Mouse (Mus musculus) regulatory T cell (primary cell): Measurements from ENCODE around the gene Rbbp5.
"Not testable (repeated sequence)": the region's sequence is repeated elsewhere in the genome, so short reads cannot be mapped to it uniquely, and the experiment has no call there.

Source experiments
- in situ Hi-C: fragments of 300-600 bp; cut with MboI, MseI; formaldehyde crosslinking; loops from one replicate; pipeline ENCODE4 v1.15.1; 2025; ENCODE audit warnings: high pct_unique_total_duplicates

Gene Rbbp5

DNA sequence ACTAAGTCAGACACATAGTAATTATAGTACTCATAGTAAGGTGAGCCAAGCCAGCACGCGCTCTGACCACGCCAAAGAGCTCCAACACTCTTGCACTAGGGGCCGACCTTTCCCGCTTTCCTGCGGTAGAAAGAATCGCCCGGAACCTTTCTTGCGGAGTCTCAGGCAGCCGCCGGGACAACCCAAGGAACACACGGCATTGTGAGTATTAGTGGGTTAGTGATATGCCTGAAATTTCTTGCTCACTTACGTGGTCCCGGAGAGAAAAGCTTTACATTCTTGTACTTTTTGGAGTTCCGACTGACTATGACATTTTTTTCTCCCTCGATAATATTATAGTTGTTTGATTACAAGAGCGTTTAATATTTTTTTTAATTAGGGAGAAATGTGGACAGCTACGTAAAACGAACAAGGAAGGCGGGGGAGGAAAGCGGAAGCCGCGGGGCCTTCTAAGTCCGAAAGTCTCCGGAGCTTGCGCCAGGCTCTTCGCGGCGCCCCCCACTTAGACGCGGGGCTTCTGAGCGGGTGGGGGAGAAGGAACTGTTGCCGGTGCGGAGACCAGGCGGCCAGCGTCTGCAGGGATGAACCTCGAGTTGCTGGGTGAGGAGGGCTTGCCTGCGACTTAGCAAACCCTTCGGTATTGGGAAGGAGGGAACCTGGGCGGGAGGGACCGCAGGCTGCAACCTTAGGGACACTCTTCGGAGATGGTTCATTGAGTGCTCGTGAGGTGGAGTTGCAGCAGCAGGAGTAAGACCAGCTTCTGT is at the start of gene Rbbp5:
Gene Rbbp5 (plus strand): TSS at position 438 of the 764 bp plus-strand sequence.
- in situ Hi-C loops, result loop anchor here (5.0 kb wide), 1 partner anchor 110 kb away; no protein-coding TSS in a partner anchor

DNA sequence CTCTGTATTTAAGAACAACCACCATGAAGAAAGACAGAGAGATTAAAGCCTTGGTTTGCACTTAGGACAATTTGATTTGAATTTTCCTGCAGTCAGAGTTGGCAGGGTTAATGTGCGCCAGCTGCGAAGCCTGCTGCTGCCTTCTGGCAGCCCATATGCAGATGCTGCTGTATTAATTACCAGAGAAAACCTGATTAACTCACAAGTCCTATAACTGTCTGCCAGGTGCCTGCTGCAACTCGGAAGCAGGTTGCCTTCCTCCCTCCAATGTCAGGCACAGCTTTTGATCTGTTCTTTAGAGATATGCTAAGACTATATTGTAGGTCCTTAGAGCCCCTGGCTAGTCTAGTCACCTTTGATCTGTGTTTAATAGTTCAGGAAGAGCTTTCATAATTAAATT is 46.3 kb upstream of the Rbbp5 start:
- in situ Hi-C loops, result no loop called here

DNA sequence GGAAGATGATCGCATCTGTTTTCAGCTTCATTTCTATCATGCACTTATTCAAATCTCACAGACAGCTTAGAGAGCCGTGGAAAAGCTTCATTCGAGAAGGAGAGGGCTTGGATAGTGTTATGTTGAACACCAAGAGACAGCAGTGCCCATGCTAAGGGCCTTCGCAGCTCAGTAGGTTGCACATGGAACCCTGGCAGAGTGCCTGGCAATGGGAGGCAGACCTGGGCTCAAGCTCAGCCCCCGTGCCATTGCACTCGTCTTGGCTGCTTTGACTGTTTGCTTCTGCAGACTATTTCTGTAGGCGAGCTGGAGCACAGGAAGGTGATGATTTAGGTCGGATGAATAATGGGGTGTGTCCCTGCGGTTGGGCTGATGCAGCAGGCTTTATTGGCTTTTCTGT is 45.4 kb upstream of the Rbbp5 start:
- in situ Hi-C loops, result no loop called here

DNA sequence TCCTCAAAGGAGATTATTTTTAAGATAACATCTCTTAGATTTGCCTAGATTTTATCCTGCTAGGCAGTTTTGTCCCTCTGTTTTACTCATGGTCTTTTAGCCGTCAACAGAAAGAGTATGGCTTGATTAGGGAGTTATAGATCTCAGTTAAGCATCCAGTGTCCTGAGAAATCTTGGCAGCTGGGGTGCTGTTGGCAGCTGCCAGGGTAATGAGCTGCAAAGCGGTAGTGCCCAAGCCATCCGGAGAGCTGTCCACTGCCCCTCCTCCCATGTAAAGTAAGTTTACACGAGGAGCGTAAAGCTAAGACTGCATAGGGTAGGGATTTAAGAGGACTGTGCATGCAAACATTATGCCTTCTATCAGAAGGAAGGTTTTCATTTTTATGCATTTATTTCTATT is 43.8 kb upstream of the Rbbp5 start:
- in situ Hi-C loops, result no loop called here

DNA sequence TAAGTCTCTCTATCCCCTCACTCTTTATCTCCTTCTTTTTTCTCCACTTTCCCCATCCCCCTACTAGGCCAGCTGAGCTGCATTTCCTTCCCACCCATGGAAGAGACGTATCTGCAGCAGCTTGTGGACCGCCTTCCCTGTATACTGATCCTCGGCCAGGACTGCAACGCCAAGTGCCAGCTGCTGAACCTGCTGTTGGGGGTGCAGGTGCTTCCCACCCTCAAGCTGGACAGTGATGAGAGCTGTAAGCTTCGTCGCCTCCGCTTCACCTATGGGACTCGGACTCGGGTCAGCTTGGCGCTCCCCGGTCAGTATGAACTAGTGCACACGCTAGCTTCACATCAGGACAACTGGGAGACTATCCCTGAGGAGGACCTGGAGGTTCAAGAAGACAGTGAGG is 43.1 kb upstream of the Rbbp5 start:
- in situ Hi-C loops, result no loop called here

DNA sequence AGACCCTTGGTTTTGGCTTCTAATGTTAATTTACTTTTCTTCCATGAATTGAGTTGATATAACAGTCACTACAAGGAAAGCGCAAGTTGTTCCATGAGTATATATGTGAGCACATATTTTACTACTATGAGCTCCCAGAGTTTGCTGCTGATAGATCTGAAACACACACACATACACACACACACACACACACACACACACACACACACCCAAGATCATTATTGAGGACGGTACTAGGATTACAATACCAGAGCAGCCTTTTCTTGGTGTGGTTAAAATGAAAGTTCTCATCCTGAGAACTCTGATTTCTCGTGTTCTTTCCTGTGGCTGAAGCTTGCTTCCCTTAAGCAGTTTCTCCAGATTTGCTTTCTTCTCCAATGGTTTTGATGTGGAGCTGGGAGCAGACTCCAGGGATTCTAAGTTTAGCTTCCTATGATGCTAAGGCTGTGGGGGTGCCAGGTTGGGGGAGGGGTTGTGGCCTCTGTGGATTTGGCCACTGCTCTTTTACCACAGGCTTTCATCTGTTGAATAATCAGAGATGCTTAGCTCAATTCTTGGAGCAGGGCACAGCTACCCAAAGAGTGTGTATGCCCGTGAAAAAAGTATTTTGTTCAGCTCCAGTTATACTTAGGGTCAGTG is 40.7 kb upstream of the Rbbp5 start:
- in situ Hi-C loops, result no loop called here

DNA sequence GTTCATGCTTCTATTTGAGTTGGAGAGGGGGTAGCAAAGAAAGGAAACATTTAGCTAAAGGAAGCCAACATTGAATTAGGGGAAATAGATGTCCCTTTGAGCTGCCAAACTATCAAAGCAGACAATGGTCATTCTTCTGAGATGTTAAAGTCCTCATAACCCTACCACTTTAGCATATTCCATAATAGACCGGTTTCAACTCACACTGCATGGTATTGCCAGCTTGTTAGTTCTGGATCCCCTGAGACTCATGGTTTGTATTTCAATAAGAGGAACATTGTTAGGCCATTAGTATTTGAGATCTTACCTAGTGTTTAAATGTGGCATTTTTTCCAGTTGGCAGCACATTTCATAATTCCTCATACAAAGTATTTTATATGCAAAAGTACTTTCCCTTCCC is 40.2 kb upstream of the Rbbp5 start:
- in situ Hi-C loops, result no loop called here

DNA sequence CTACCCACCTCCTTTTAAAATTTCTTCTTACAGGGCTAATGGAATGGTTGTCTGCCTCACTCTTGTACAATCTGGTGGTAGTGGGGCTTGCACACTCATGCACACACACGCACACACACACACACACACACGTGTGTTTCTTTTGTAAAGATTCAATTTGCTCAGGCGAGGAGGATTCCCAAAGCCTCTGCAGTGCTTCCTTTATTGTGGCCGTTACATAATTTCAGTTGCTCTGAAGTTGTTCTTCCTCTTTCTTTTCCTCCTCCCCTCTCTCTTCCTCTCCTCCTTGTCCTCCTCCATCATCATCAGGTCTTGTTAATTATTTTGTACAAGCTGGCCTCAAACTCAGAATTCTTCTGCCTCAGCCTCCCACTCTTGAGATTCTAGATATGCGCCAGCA is 39.8 kb upstream of the Rbbp5 start:
- in situ Hi-C loops, result no loop called here

DNA sequence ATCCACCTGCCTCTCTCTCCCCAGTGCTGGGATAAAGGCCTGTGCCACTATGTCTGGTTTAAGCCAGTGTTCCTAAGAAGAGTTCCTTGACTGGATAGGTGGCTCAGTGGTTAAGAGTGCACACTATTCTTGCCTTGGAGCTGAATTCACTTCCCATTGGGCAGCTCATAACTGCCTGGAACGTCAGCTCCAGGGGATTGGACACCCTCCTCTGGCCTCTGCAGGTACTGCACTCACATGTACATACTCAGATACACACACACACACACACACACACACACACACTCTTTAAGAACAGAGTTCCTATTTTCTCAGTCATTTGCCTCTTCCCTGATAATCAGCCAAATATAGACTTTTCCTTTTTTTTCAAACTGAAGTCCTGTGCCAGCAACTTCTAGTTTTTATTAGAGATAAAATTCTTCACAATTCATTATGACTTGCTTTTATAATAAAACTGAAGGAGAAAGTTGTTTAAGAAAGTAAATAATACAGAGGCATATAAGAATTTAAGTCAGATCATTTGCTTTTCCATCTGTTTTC is 36.2 kb upstream of the Rbbp5 start:
- in situ Hi-C loops, result no loop called here

DNA sequence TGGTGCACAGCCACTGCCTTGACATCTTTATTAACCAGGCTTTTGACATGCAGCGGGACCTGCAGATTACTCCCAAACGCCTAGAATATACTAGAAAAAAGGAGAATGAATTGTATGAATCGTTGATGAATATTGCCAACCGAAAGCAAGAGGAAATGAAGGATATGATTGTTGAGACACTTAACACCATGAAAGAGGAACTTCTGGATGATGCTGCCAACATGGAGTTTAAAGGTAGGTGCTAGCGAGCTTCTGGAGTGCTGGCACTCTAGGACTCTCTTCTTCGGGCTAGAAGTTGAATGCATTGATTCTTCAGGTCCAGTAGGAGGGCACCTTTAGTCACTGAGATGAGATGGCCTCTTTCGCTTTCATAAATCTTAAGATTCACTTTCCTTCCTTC is 27.4 kb upstream of the Rbbp5 start:
- in situ Hi-C loops, result no loop called here

DNA sequence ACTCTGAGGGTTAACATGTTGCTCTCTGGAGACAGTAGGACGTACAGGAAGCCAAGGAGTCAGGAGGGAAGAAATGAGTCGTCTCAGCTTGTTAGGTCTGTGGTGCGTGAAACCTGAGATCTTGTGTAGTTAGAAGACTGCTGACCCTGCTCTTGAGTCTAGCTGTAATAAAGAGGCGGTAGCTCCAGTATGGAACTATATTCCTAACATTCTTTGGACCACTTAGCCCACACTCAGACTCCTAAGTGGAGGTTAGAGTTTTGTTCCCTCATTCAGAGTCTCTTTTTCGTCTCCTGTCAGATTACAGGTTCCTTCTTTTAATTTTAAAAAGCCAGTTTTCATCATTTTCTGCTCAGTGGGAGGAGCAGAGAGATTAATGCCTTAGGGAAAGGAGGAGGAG is 12.5 kb upstream of the Rbbp5 start:
- in situ Hi-C loops, result no loop called here

DNA sequence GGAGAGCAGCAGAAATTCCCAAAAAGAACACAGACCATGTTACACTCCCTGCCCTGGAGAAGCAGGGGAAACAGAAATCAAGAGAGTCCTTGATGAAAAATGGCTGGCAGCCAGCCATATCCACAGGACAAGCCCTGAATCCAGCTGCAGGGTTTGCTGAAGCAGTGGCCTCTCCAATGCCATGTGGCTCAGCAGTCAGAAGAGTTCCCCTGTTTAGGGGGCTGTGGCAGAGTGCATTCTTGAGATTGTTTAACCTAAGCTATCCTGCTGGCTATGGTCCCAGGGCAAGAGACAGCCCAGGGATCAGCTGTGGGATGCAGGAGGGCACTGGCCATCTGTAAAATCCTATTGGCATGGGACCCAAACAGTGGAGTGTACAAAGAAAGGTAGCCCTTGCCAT is 8.2 kb upstream of the Rbbp5 start:
- in situ Hi-C loops, result no loop called here

DNA sequence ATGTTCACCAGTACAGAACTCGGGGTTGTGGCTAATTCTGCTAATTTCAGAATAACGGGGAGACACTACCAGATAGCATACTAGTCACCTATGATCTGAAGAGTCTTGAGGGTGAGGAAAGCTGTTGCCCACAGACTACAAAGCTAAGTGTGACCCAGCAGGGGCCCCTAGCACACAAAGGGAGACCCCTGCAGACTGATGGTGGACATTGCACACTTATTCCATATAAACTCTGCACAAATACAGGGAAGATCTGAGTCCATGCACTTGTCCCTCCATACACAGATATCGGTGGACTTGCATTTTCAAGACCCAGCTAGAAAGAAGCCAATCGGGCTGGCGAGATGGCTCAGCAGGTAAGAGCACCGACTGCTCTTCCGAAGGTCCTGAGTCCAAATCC is 7.6 kb upstream of the Rbbp5 start:
- in situ Hi-C loops, result no loop called here

DNA sequence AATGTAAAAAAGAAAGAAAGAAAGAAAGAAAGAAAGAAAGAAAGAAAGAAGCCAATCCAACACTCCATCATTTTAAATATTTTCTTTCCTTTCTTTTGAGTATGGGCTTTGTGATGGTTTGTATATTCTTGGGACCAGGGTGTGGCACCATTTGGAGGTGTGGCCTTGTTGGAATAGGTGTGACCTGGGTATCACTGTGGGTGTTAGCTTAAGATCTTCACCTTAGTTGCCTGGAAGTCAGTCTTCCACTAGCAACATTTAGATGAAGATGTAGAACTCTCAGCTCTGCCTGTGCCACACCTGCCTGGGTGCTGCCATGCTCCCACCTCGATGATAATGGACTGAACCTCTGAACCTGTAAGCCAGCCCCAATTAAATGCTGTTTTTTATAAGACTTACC is 7.1 kb upstream of the Rbbp5 start:
- in situ Hi-C loops, result not testable (repeated sequence)

DNA sequence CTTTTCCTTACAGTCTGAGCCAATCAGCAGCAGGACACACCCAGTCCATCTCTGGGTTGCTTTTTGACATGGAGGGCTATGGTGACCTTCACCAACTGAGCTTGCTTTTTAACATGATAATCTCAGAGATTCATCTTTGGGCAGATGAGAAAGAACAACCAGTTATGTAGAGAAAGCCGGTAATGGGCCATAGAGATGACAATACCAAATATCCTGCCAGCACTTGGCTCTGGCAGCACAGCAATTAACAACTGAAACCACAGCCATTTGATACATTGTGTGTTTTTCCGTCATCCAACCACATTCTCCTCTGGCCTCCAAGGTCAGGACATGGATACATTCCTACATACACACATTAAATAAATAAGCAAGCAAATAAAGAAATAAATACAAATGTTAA is 6.1 kb upstream of the Rbbp5 start:
- in situ Hi-C loops, result no loop called here

DNA sequence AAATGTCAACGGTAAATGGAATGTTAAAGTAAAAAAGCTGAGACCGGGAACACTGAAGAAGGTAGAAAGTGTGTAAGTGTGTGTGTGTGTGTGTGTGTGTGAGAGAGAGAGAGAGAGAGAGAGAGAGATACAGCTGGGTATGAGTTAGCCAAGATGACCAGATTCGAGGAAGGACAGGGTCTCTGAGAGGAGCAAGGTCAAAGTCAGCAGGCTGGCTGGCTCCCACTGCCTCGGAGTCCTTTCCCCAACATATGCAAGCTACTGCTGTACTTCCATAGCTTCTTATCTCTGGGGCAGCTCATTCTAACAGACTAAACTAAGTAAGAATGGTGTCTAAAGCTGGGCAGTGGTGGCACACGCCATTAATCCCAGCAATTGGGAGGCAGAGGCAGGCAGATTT is 5.7 kb upstream of the Rbbp5 start:
- in situ Hi-C loops, result no loop called here

DNA sequence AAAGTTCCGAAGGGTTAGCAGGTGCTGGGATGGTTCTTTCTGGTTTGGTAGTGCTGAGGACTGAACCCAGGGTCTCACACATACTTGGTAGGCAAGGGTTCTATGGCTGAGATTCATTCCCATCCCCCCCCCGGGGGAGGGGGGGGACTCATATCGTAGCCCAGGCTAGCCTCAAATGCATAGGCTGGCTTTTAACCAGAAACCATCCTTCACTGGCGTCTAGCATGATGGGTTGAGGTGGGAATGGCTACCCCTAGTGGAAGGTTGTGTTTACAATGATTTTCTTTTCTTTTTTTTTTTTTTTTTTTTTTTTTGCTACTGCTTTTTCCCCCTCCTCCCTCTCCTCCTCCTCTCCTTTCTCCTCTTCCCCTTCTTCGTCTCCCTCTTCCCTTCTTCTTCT is 4.6 kb upstream of the Rbbp5 start:
- in situ Hi-C loops, result no loop called here

DNA sequence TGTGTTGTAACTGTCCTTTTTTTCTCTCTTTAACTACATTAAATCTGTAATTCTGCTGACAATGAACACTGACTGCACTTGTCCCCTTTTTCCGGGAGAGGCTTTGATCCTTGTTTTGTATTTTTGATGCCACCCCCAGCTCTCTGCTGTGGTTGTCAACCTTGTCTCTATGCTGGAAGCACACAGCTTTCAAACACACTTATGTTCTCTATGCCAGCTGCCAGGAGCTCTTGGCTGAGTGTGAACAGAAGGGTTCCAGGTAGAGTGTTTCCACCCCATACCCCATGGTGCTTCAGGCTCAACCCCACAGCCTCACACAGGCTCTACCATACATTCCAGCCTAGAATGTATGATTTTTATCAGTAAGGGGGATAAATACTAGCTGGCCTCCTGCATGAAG is 2.7 kb upstream of the Rbbp5 start:
- in situ Hi-C loops, result no loop called here

DNA sequence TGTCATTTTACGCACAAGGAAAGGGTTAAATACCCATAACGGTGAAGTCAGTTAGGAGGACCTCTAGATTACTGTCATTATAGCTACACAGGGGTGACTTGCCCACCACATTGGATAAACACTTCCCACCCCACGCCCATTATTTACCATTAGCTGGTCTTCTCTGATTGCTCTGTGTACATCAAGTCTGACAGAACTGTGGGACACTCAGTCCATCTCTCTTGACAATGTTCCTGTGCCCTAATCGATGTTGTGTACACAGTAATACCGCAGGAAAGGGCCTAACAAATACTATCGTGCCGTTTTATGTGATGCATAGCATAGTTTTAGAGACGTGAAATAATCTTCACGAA is 614 bp upstream of the Rbbp5 start:
- in situ Hi-C loops, result loop anchor here (5.0 kb wide), 1 partner anchor 109 kb away; no protein-coding TSS in a partner anchor

DNA sequence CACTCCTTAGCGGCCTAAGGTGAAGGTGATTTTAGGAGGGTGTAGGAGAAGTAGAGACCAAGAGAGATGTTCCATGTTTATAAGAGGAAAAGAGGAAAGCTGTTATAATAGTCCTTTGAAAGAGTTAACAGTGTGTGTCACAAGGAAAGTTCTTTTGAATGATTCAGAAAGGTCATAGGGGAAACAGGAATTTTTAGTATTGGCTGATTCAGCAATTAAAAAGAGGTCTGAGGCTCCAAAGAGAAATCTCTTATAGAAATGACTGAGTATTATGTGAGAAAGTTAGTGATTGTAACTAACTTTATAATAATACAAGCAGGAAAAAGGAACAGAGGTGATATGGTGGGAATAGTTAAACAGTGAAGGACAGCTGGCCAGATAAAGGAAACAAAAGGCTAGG is 2.3 kb downstream of the Rbbp5 start:
- in situ Hi-C loops, result loop anchor here (5.0 kb wide), 1 partner anchor 112 kb away; no protein-coding TSS in a partner anchor

DNA sequence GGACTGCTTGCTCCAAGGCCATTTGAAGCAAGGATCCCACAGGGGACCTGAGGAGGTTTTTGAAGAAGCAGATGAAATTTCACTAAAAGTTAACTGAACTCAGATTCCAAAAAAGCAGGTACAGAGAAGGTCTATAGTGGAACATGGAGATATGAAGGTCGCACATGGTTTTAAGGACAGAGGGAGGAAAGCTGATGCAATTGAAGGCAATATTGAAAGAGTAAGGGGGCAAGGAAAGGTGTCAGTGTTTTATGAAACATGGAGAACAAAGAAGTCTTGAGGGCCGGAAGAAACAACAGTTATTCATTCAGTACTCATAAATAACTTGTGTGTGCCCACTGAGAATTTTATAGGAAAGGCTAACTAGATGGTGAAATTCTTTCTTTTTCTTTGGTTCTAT is 4.5 kb downstream of the Rbbp5 start:
- in situ Hi-C loops, result no loop called here

DNA sequence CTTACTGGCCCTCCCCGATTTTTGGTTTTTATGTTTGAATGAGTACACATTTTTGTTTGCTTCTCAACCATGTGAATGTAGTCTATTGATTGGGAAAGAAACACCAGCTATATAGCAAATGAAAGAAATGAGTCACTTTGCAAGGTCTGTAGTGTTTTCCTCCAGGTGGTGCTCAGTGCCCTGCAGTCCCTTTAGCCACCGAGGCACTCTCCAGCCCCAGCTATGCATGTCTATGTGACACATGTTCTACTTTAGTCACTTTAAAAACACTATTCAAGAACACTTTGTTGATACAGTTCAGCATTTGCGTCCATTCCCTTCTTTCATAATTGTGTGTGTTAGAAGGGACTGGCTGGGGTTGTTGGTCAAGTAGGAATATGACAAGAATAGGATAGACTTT is 6.1 kb downstream of the Rbbp5 start:
- in situ Hi-C loops, result no loop called here

DNA sequence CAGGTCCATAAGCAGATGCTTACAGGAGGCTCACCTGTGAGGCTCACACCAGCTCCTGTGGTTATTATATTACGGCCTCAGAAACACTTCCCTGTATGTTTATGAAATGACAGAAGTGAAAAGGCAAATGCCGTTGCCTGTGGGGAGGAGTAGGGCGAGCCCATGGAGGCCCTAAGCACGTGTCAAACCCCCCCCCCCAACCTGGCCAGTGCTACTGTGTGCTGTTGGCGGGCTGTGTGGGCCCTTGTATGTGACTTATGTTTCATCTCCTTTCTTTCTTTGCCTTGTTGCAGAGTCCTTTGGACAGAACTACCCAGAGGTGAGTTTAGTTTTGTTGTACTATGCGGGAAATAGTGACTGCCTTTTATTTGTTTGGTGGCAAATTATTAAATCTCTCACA is 6.6 kb downstream of the Rbbp5 start:
- in situ Hi-C loops, result no loop called here
